Mouse (Mus musculus) kidney, postnatal 0 days (tissue): ENCODE measurements around the gene Clic1. TPM values are rescaled to one million over a fixed set of nuclear protein-coding genes. Genes with fewer than 3 reads are reported as not detected.
"Not testable (repeated sequence)": the region's sequence is repeated elsewhere in the genome, so short reads cannot be mapped to it uniquely, and the experiment has no call there.

Experiments used
- ATAC-seq: fragments of 200-750 bp; cut with Nextera tagmentation; replicated peaks from 2 replicates; pipeline ENCODE4 v1.8.0; 2017; ENCODE audit warnings: low read depth, moderate number of reproducible peaks, moderate TSS enrichment, moderate library complexity; ENCODE audit not compliant: low FRiP score
- DNase-seq: peaks from one replicate; pipeline ENCODE4 v3.0.0-alpha.2; 2016; ENCODE audit warnings: low spot score
- H3K27ac ChIP-seq: fragments of 300-500 bp; sonication (generic); 2 replicates; pipeline ENCODE4 v1.5.1; 2014; ENCODE audit warnings: mild to moderate bottlenecking
- H3K27me3 ChIP-seq: fragments of 300-500 bp; sonication (generic); 2 replicates; pipeline ENCODE4 v1.6.1; 2014; ENCODE audit warnings: low read length, mixed read lengths; ENCODE audit not compliant: insufficient read depth
- H3K36me3 ChIP-seq: fragments of 300-500 bp; sonication (generic); 2 replicates; pipeline ENCODE4 v1.6.1; 2014; ENCODE audit warnings: low read length, mixed read lengths; ENCODE audit not compliant: insufficient read depth
- H3K4me1 ChIP-seq: fragments of 300-500 bp; sonication (generic); replicated peaks from 2 replicates; pipeline ENCODE4 v1.6.1; 2014; ENCODE audit warnings: antibody characterized with exemption, low read length, mixed read lengths; ENCODE audit not compliant: insufficient read depth
- H3K4me2 ChIP-seq: fragments of 300-500 bp; sonication (generic); 2 replicates; pipeline ENCODE4 v1.6.1; 2014; ENCODE audit warnings: mild to moderate bottlenecking, low read length, moderate library complexity, mixed read lengths
- H3K4me3 ChIP-seq: fragments of 300-500 bp; sonication (generic); replicated peaks from 2 replicates; pipeline ENCODE4 v1.5.1; 2014; ENCODE audit warnings: low read depth, low read length
- H3K9ac ChIP-seq: fragments of 300-500 bp; sonication (generic); 2 replicates; pipeline ENCODE4 v1.6.1; 2014; ENCODE audit warnings: low read depth, low read length
- H3K9me3 ChIP-seq: fragments of 300-500 bp; sonication (generic); replicated peaks from 2 replicates; pipeline ENCODE4 v1.6.1; 2016; ENCODE audit warnings: low read length, inconsistent platforms, mixed read lengths
- CTCF ChIP-seq: IDR thresholded peaks from 2 replicates; pipeline ENCODE4 v1.5.1; 2016; ENCODE audit warnings: antibody characterized with exemption, low read depth, mild to moderate bottlenecking, moderate library complexity
- WGBS: fragments of 180-500 bp; shearing (Covaris S2); extraction: QIAGEN DNeasy Blood & Tissue Kit; methylation state at CpG from one replicate; pipeline ENCODE4 v1.1.7; 2014; 5-methylcytosine and 5-hydroxymethylcytosine counted together
- polyA plus RNA-seq: library from polyadenylated mRNA; unstranded; fragments of >200 nt; fragmentation: Nextera tagmentation; extraction: Ambion mirVana; gene quantifications from 2 replicates; pipeline ENCODE4 v1.2.1, GENCODE M21; 2015

The Clic1 gene
- polyA plus RNA-seq, 1 experiment from 2014 or later: 266 TPM

- no peak for TF ChIP-seq CTCF
- no peaks in the 10 kb centered on the region for H3K9me3 ChIP-seq
- H3K27me3 ChIP-seq: no peaks in the 10 kb centered on the region
- DNase-seq (no peak), ATAC-seq (no peak)
- no peak overlapping the region for H3K4me3 ChIP-seq
- WGBS: 95% methylated on average over 17 of the region's 17 CpGs
- H3K36me3 ChIP-seq: peaks cover 34% of the 10 kb centered on the region
- no peak overlapping the region for H3K27ac ChIP-seq
- no peak overlapping the region for H3K9ac ChIP-seq
- H3K4me1 ChIP-seq: peaks cover 10% of the 10 kb centered on the region
- H3K4me2 ChIP-seq: no peak overlapping the region
Measured at GRCm38 (mm10) chr17:35004075-35004717, 45.6 kb upstream of the Clic1 start.

- 89% methylated on average over 10 of the region's 10 CpGs for WGBS
- Histone ChIP-seq H3K4me1 (peaks cover 7% of the 10 kb centered on the region), H3K4me3 (no peak overlapping the region), H3K9ac (no peak overlapping the region), H3K9me3 (no peaks in the 10 kb centered on the region), H3K27ac (no peak overlapping the region), H3K4me2 (no peak overlapping the region), H3K36me3 (peaks cover 34% of the 10 kb centered on the region), H3K27me3 (no peaks in the 10 kb centered on the region)
- no peak for TF ChIP-seq CTCF
- no peak for ATAC-seq
- DNase-seq: no peak
Measured at GRCm38 (mm10) chr17:35005158-35005557, 44.6 kb upstream of the Clic1 start.

DNA sequence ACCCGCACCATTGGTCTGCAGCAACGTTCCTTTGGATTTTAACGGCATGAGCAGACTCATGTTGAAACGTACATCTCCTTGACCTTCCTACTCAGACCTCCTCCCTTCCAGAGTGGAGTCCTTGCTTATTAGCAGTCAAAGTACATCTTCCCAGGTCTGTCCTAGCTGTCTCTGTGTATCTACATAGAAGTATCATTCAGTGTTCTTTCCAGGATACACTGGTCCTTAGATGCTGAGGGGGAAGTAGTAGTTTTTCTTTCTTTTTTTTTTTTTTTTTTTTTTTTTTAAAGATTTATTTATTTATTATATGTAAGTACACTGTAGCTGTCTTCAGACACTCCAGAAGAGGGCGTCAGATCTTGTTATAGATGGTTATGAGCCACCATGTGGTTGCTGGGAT is 43.9 kb upstream of the Clic1 start:
- not testable (repeated sequence) for H3K9ac ChIP-seq, H3K27me3 ChIP-seq, DNase-seq, ATAC-seq, H3K9me3 ChIP-seq, H3K4me3 ChIP-seq, H3K4me2 ChIP-seq, H3K27ac ChIP-seq, H3K4me1 ChIP-seq
- 93% methylated on average over 4 of the region's 5 CpGs for WGBS
- peaks cover 41% of the 10 kb centered on the region for H3K36me3 ChIP-seq

DNA sequence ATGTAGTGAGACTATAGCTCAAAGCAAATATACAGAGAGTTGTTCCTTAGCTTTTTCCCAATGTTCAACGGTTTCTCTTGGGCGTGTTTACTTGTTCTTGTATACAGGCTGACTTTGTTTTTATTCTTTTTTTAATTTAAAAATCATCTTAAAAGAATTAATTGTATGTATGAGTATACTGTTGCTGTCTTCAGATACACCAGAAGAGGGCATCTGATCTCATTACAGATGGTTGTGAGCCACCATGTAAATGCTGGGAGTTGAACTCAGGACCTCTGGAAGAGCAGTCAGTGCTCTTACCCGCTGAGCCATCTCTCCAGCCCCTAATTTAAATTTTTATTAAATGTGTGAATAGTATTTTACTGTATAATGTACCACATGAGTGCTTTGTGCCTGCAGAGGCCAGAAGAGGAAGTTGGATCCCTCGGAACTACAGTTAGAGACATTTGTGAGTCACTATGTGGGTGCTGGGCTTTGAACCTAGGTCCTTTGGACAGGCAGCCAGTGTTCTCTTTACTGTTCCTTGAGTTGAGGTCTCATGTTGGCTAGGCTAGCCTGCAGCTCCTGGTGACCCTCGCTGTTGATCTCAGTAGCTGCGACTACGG is 42.3 kb upstream of the Clic1 start:
- Histone ChIP-seq H3K4me1 (peaks cover 3% of the 10 kb centered on the region), H3K4me3 (no peak overlapping the region), H3K9ac (no peak overlapping the region), H3K27me3 (no peaks in the 10 kb centered on the region), H3K4me2 (no peak overlapping the region), H3K9me3 (no peaks in the 10 kb centered on the region), H3K27ac (no peak overlapping the region), H3K36me3 (peaks cover 57% of the 10 kb centered on the region)
- peak; percentile 48 for TF ChIP-seq CTCF
- no peak for DNase-seq
- ATAC-seq: no peak
- 94% methylated on average over 7 of the region's 7 CpGs for WGBS

DNA sequence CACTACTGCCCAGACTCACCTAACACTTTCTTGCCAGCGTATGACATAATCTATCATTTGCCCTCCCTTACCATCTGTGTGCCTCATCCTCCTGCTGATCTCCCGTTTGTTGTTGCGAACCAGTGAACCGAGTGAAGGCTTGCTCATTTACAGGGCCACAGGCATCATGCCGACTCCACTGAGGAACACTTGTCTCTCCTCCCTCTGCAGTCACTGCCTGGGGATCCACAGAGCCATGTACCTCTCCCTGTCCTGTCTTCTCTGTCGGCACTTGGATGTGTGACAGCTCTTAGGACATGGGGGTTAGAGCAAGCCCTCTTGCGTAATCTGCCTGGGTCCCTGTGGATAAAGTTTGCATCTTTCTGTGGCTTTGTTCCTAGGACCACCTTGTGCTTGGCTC is 40.2 kb upstream of the Clic1 start:
- ATAC-seq (no peak), DNase-seq (no peak)
- Histone ChIP-seq H3K4me3 (no peak overlapping the region), H3K27me3 (no peaks in the 10 kb centered on the region), H3K9ac (no peak overlapping the region), H3K4me1 (no peaks in the 10 kb centered on the region), H3K9me3 (no peaks in the 10 kb centered on the region), H3K4me2 (no peak overlapping the region), H3K27ac (no peak overlapping the region), H3K36me3 (peaks cover 72% of the 10 kb centered on the region)
- 71% methylated on average over 7 of the region's 7 CpGs for WGBS
- no peak for TF ChIP-seq CTCF

DNA sequence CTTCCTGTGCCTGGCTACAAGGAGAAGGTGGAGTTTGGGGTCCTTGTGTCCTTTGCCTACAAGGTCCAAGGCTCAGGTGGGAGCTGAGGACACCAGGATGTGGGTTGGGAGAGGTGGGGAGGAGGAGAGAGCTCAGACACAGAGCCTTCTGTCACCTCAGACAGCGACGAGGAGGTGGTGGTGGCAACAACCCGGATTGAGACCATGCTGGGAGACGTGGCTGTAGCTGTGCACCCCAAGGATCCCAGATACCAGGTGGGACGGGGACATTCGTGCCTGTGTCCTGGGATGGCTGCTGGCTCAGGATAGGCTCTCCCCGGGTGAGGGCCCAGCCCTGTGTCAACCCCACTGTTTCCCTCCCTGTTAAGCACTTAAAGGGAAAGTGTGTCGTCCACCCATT is 38.3 kb upstream of the Clic1 start:
- no peak for TF ChIP-seq CTCF
- no peaks in the 10 kb centered on the region for H3K9me3 ChIP-seq
- H3K27me3 ChIP-seq: no peaks in the 10 kb centered on the region
- no peak overlapping the region for H3K4me2 ChIP-seq
- no peak overlapping the region for H3K27ac ChIP-seq
- no peak overlapping the region for H3K9ac ChIP-seq
- peaks cover 77% of the 10 kb centered on the region for H3K36me3 ChIP-seq
- no peak for ATAC-seq
- H3K4me3 ChIP-seq: no peak overlapping the region
- 95% methylated on average over 8 of the region's 8 CpGs for WGBS
- no peak for DNase-seq
- no peaks in the 10 kb centered on the region for H3K4me1 ChIP-seq

- H3K9ac ChIP-seq: 0 out of 2 replicates have a peak overlapping the region, but pooled peaks have one; percentile 18
- H3K4me3 ChIP-seq: no peak overlapping the region
- DNase-seq (no peak), ATAC-seq (no peak)
- H3K27ac ChIP-seq: no peak overlapping the region
- no peak for TF ChIP-seq CTCF
- peaks cover 72% of the 10 kb centered on the region for H3K36me3 ChIP-seq
- WGBS: 83% methylated on average over 13 of the region's 13 CpGs
- H3K4me1 ChIP-seq: no peaks in the 10 kb centered on the region
- H3K27me3 ChIP-seq: no peaks in the 10 kb centered on the region
- H3K4me2 ChIP-seq: no peak overlapping the region
- H3K9me3 ChIP-seq: no peaks in the 10 kb centered on the region
Measured at GRCm38 (mm10) chr17:35012430-35012829, 37.3 kb upstream of the Clic1 start.
